Mouse (Mus musculus) frontal cortex, postnatal 10 days (tissue): ENCODE results near the gene Dynlt1b.
"Not testable (repeated sequence)": the region's sequence is repeated elsewhere in the genome, so short reads cannot be mapped to it uniquely, and the experiment has no call there.

Experiments
- DNase-seq, 2 experiments: peaks; one replicate each; pipeline ENCODE4 v3.0.0; 2022; ENCODE audit warnings: low spot score in 2 of 2, mixed read lengths in 1 of 2

Gene Dynlt1b

GRCm38 (mm10) chr17:6461083-6461595 lies 31.2 kb downstream of the Dynlt1b start:
- DNase-seq = not testable (repeated sequence)

GRCm38 (mm10) chr17:6465735-6466134 lies 35.8 kb downstream of the Dynlt1b start:
- DNase-seq = not testable (repeated sequence)

GRCm38 (mm10) chr17:6467638-6468461 lies 37.9 kb downstream of the Dynlt1b start:
- DNase-seq = not testable (repeated sequence)

GRCm38 (mm10) chr17:6470031-6470430 lies 40.1 kb downstream of the Dynlt1b start:
- not testable (repeated sequence) for DNase-seq

GRCm38 (mm10) chr17:6470671-6471070 lies 40.8 kb downstream of the Dynlt1b start:
- not testable (repeated sequence) for DNase-seq

GRCm38 (mm10) chr17:6475270-6475669 lies 45.4 kb downstream of the Dynlt1b start:
- not testable (repeated sequence) for DNase-seq

- not testable (repeated sequence) for DNase-seq
These were observed 46.0 kb downstream of the Dynlt1b start for GRCm38 (mm10) chr17:6475913-6476312.

- DNase-seq = not testable (repeated sequence)
These were observed 46.6 kb downstream of the Dynlt1b start for GRCm38 (mm10) chr17:6476495-6476947.

GRCm38 (mm10) chr17:6477026-6477425 lies 47.1 kb downstream of the Dynlt1b start:
- not testable (repeated sequence) for DNase-seq

GRCm38 (mm10) chr17:6480855-6481589 lies 51.1 kb downstream of the Dynlt1b start:
- DNase-seq = not testable (repeated sequence)

GRCm38 (mm10) chr17:6481590-6481963 lies 51.7 kb downstream of the Dynlt1b start:
- DNase-seq = not testable (repeated sequence)

GRCm38 (mm10) chr17:6482248-6482647 lies 52.3 kb downstream of the Dynlt1b start:
- DNase-seq = not testable (repeated sequence)
